Mouse (Mus musculus) megakaryocyte-erythroid progenitor cell, adult 5-6 weeks (primary cell): ENCODE data around the gene Adamts6. TPM values are rescaled to one million over a fixed set of nuclear protein-coding genes. Genes with fewer than 3 reads are reported as not detected.

Experiments
- ATAC-seq: replicated peaks from 2 replicates; pipeline ENCODE4 v1.8.0; 2016; ENCODE audit warnings: mild to moderate bottlenecking, inconsistent platforms; ENCODE audit not compliant: severe bottlenecking, poor library complexity, low FRiP score, low TSS enrichment
- total RNA-seq, 2 experiments: library from RNA; stranded (forward) in 1 of 2; stranded (reverse) in 1 of 2; fragments of 200-1000, 215-1000 nt in 1 of 2; fragments of >200 nt in 1 of 2; fragmentation: Nextera tagmentation in 1 of 2; gene quantifications; 2 replicates each; pipeline ENCODE4 v1.2.3; 2014 to 2017

The Adamts6 gene
- total RNA-seq, 2 experiments from 2014 or later = 0.38 to 4.4 TPM

DNA sequence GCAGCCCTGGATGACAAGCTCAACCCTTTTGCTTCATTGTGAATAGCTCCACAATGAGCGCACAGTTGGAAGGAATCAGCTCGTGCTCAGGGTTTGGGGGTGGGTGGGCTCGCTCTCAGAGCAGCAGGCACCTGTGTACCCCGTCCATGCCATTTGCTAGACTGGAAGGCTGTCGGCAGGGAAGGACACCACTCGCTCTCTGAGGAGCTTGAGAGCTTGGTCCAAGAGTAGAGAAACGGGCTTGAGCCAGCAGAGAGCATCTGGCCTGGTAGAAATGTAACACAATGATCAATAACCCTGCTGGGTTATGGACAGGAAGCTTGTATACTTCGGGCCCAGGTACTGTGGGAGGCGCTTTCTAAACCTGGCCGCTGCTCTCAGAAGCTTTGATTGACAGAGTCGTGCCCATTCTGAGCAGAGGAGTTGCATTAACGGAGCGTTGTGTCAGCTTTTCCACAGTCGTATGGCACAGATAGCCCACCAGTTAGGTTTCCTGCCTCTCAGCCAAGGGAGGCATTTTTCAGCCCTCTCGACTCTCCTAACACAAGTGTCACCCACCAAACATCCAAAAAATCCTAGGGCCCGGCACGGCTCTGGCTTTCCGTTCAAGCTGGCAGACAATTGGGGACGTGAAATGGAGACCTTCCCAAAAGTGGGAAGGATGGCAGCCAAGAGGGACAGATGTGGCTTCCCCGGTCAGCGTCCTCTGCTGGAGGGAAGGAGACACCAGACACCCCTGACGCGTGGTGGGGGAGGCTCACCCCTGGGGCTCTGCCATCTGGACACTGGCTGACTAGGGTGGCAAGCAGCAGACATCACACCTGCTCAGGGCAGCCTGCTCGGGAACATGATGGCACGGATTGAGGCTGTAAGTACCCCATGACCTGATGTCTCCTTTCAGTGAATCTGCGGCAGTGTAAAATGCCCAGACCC lies 222.2 kb downstream of the Adamts6 start:
- ATAC-seq = no peak

DNA sequence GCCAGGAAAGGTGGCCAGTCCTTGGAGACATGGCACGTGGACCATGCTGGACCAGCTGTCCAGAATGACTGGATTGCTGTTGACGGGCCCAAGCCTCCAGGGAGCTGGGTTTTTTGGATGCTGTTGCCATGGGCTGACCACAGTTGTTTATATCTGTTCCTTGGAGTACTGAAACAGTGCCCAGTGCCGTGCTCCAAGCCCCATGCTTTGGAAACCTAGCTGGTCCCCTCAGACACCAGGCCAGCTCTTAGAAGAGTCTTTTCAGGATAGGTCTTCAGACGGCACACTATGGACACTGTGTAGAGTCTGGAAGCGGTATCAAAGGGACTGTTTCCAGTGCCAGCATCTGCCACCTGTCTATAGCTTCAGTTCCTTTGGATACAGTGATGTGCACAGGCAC lies 223.1 kb downstream of the Adamts6 start:
- ATAC-seq = no peak

DNA sequence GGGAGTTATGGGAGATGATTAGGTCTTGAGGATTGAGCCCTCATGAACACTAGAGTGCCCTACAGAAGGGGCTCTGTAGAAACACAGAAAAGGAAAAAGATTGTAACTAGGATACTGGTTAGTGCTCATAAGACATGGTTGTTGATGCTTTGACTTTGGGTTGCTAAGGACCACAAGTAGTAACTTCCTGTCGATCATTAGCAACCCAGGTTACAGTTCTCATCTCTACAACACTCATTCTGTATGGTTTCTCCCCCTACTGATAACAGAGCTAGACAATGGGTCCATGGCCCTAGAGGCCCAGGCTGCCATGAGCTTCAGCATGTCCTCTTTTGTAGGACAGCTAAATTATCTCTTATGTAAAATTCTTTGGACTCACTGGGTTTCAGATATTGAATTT lies 227.4 kb downstream of the Adamts6 start:
- ATAC-seq = no peak

DNA sequence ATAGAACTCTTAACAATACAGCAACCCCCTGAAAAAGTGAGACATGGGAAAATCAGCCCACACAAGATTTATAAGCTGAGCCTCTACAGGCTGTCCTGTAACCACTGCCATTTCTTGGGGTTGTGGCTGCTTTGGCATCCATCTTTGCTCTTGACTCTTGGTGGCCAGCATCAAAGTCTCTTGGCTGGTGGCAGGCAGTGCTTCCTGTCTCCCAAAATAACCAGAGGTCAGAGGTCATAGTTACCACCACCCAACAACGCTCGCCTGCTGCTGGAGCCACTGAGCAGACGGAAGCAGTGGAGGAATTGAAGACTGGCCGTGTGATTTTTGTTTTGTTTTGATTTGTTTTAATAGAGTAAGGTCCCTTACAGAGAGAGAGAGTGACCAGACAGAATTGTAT lies 228.5 kb downstream of the Adamts6 start:
- ATAC-seq = no peak

DNA sequence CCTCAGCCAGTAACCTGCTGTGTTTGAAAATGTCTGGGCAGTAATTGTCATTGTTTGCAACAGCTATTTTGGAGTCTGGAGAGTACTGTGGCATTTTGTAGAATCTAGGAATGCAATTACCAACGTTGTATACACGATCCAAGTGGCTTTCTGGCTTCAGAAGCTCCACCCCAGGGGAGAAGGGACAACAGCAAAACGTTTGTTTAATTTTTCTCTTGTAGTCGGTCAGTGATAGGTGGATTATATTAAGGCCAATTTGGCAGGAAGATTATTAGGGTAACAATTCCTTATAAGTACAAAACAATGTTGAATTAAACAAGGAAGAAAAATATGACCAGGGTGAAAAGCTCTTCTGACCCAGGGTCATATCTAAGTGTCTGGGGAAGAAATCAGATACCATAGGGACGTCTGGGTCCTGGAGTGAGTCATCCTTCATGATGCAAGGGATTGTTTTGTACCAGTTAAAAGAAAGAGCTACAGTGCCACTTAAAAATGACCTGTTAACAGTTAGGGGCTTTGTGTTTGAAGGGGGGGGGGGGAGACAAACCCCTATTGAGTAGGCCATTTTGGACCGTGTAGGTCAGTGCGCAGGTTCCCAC lies 229.2 kb downstream of the Adamts6 start:
- no peak for ATAC-seq

DNA sequence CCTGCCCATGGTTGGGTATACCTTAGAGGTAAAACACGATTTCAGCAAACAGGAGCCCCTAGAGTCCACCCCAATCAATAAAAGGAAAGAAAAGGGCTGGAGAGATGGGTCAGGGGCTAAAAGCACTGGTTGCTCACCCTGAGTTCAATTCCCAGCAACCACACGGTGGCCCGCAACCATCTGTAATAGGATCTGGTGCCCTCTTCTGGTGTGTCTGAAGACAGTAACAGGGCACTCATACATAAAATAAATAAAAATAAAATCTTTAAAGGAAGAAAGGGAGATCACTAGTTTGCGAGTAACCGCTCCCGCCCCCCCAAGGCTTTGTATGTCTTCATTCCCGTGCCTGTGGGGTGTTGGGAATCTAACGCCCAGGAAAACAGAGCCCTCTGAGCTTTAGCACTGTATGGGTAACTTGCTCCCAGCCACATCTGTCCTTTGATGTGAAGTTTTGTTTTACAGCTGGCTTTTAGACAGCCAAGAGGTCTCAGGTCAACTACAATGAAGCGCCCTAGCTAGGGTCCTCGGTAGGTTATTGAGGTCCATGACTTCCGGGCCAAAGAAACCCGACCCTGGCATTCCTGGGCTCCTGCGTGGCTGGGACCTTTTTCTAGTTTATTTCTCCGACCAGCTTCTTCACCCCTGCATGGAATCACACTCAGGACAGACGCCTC lies 230.1 kb downstream of the Adamts6 start:
- no peak for ATAC-seq

DNA sequence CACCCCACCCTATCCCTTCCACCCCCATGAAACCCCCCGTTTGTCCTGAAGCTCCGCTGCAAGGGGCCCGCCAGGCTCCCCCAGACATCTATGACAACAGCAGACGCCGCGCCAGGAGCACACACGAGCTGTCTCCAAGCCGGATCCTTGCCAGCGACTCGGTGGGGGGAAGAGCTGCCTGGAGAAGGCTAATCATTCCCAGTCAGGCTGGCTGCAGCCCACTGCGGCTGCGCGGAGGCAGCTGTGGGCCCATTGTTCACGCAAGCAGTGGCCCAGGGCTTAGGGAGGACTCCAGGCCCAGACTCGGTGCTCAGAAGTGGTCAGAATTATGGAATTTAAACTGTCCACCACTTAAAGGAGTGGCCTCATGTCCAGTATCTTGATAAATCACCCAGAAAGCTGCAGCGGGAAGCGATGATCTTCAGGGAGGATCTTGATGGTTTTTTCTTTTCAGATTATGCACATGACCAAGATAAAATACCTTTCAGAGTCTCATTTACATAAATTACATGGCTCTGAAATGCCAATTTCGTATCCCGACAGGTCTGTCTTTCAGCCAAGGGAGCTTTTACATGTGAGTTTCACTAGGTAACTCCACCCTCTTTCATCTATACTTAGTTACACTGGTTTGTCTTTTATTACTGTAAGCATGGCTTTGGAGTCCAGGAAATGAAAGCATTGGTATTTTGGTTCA lies 230.8 kb downstream of the Adamts6 start:
- ATAC-seq = no peak

DNA sequence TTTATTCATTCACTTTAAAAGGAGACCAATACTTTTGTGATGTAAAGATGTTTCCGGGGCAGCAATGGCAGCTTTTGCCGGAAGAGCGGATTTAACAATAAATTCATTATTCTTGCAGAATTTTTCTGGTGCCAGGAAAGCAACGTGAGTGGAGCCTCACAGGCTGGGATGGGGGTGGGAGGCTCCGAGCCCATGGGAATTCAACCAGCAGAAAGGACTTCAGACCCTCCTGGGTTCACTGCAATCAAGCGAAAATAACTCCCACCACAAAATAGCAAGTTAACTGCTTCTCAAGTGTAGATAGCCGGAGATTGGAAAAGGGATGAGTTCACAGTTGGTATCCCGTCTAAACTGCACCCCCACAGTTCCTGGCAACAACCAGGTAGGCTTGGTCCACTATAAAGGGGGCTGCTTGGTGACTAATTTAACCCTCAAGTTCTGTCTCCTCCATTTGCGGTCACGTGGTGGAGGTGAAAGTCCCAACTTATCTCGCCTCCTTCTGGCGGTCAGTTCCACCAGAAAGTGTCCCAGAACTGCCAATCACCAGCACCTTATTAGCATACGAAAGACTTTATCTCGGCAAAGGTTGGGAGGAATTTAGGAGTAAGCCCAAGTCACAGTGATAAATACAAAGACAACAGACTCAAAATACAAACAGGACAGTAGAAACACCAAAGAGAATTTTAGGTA lies 231.5 kb downstream of the Adamts6 start:
- ATAC-seq = no peak

DNA sequence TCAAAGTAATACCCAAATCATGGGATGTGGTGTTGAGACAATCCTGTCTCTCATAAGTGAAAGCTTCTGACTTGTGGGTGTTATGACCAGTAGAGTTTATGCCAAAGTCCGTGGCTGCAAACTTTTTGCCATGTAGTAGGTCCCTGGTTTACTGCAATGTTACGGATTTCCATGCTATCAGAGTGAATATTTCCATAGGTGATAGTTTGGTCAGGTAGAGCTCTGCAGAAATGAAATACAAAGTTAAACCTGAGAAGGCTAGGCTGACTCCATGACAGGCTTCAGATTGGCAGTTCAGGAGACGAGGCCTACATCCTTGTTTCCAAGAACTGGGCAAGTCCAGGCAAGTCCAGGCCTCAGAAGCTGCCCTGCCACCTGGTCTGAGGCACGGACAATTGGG lies 232.3 kb downstream of the Adamts6 start:
- no peak for ATAC-seq

DNA sequence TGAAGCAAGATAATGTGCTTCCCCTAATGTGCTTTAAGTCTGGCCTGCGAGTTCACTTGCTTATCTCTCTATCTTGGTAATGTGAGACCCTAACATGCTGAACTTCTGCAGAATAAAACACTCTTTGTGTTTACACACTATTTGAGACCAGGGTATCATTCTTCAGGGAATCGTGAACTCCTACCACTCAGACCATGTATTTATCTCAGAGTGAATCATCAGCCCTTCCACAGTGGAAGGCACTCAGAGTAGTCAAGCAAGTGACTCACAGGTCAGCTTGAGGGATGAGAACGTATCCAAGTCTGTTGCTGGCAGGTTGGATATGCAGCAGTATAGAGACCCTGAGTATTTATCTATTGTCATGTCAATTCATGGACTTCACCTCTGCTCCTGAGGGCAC lies 232.8 kb downstream of the Adamts6 start:
- no peak for ATAC-seq

DNA sequence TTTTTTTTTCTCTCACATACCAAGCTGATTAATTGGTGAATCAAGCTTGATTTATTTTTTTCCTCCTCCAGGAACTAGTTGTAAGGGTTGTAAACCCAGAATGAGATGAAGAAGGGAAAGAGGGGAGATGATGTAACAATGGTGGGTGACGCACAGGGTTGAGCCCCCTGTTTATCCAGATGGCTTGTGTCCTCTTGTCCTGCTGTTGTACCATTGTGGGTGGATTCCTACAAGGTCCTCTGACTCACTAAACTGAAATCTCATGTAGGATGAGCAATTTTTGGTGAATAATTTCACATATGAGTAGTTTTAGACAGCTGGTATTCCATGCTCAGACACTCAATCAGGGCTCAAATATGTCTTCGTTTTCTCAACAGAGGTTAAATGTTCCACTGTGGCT lies 233.9 kb downstream of the Adamts6 start:
- no peak for ATAC-seq

DNA sequence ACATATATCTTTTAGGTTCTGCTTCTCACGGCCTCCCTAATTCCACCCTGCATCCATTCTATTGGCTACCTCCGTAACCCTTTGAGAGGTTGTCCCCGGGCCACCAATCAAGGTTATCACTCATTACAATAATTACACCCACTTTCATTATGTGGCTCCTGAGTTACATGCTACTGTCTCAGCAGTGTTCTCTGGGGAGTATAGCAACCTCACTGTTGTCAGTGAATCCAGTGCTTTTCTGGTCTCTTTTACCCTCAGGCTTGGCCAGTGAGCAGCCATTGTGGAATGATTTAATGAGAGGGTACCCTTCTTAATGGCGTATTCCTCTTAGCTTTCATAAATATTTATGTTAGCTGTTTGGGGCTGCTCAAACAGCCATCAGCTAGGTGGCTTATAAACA lies 238.0 kb downstream of the Adamts6 start:
- no peak for ATAC-seq

DNA sequence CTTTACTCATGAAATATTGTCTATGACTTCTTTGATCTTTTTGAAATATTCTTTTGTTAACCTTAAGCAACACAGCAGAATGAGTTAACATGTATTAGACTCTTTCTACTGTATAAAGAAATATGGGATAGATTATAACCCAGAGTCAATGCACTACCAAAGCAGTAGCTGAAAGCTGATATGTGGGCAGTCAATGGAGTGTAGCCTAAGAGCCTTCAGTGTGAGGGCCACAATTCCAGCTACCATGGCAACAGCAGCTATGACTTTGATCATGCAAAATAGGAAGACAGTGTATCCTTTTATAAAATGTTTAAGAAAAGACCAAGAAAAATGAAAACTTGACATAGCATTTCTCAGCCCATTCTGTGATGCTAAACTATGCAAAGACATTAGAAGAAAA lies 241.6 kb downstream of the Adamts6 start:
- no peak for ATAC-seq

DNA sequence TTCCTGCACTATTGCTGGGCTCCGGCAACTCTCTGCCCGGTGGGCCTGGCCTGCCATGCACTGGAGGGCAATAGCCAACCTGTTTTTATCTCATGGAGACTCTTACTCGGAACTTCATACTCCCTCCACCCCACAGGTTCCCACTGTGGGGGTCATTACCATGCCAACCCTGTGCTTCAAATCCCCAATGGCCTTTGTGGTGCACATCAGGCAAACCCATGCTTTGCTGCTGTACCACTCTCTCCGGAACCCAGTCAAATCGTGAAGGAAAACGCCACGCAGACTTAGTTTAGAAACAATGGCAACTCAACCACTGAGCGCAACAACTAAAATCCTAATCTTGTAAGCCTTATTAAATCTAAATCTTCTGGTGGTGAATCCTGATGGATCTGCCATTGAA lies 244.2 kb downstream of the Adamts6 start:
- no peak for ATAC-seq

DNA sequence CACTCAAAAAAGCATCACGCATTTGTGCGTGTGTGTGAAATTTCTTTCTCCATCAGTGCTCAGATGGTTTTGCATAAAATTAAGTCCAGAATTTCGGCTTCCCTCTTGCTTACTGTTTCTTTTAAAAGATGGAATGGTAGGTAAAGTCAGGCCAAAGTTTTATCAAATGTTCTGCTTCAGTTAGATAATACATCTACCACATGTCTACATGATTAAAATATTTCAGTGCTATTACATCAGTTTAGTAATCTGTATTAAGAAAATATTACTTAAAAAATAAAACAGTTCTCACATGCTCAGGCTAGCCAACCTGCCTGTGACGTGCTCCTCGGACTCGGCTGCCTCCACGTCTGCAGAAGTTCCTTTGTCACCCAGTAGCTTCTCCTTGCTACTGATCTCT lies 245.1 kb downstream of the Adamts6 start:
- ATAC-seq = no peak

DNA sequence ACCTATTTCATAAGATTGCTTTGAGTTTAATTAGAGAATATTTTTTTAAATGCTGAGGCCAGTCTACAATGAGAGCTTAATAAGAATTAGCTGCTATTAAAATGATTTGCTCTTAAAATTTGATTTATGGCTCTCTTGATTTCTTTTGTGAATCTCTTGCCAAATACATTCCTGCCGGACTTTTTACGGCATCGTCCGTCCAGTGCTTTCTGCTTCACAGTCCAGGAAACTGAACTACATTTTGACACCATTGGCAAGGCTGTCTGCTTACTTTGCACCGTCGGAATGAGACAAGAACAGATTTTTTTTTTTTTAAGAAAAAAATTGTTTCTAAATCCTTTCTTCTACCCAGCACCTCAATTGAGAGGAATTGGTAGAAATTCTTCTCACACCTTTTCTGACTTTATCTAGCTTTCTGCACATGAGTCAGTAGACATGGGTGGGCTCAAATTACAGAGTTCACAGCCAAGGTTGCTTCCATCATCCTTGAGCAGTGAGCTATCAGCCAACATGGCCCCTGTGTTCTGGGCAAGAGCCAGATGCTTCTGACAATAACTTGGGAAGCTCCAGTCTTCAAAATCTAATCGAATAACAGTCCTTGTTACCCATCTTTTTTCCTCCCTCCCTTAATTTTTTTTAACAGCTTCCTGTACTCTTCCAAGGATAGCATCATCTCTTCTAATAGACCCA lies 246.3 kb downstream of the Adamts6 start:
- ATAC-seq = no peak

DNA sequence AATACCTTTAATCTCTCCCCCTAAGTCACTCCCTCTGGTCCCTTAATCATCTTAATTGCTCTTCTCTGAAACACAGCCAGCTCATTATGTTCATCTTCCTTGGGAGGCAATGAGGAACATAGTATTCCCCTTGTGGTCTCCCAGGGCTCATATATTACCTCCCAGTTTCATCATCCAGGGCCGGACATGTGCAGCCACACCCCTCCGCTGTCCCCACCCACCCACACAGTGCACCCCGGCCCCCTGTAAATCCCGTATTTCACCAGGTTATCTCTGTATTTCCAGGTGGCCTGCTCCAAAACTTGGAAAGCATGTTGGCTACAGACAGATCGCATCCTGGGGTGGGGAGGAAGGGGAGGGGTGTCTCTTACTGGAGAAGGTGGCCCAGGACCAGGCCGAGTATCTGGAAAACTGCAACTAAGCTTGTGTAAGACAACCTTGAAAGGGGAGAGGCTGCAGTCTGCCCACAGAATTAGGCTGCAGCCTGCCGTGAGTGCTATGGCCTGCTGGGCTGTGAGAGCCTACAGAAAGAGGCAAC lies 253.3 kb downstream of the Adamts6 start:
- no peak for ATAC-seq

DNA sequence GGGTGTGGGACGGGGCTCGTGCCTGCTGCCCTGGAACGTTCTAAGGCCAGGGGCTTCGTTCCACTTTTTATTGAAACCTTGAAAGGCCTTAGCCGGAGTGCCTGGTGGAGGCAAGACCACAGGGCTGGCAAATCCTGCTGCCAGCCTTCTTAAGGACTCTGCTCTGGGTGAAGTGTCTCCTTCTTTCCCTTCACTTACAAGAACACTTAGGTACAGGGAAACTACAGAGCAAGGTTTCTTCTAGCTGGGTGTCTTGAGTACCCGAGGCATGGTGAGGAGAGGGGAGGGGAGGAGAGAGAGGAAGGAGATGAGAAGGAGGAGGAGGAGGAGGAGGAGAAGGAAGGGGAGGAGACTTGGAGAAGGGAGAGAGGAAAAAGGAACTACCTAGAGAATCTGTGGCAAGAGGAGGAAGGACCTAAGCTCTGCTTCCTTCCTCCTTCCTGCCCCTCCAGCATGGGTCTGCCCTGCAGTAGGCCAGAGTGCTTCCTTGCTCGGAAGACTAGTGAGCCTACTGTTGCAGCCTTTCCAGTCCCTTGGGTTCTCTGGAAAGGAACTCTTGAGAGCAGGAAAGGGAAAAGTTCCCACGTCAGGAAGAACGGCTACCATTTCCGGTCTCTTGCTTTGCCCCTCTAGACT lies 254.6 kb downstream of the Adamts6 start:
- no peak for ATAC-seq
